Mouse (Mus musculus) ovary, postnatal 10 days (tissue): ENCODE measurements around the gene Rpl5.

Experiments
- DNase-seq: peaks from one replicate; pipeline ENCODE4 v3.0.0; 2022; ENCODE audit warnings: low spot score

Rpl5 gene

DNA sequence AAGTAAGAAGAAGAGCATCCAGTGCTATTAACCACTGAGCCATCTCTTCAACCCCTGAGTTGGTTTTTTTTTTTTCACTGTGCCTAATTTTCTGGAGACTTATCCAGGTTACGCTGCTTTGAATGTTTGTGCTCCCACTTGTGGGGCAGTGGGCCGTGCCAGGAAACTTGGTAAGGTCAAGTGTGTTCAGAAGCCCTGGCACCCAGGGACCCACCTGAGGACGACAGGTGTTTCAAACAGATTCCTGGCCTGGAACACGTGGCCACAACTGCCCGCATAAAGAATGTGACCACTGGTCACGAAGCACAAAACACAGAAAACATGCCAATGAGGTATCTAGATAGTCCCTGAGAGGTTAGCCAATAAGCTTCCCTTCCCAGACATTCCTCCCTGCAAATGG is 43.2 kb downstream of the Rpl5 start:
- DNase-seq: no peak

DNA sequence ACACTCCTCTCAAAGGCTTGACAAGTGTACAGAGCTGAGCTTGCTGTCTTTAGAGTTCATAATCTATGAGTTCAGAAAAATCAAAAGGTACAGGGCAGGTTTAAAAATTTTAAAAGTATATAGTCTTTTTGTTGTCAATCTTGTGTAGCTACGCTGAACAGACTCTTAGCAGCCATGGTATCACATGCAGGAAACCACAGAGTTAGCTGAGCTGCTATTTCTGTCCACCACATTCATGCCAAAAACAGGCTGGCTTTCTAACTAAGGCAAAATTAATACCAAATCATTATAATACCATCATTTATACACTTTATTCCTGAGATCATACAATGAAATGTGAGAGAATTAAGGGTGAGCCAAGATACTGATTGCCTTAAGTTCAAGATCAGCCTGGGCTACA is 46.2 kb downstream of the Rpl5 start:
- DNase-seq: no peak

DNA sequence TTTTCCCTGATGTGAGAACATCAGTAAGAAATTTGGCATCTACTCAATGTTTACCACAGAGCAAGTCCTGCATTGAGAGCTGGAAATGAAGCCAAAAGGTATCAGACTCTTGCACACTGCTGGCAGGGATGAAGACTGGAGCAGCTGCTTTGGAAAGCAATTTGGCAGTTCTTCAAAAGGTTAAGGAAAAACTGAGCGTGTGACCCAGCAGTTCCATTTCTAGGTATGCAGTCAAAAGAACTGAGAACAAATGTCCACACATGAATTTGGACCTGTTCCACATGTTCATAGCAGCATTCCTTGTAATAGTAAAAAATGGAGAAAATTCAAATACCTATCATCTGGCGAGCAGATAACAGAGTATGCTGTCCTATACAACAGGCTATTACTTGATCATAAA is 47.2 kb downstream of the Rpl5 start:
- no peak for DNase-seq

DNA sequence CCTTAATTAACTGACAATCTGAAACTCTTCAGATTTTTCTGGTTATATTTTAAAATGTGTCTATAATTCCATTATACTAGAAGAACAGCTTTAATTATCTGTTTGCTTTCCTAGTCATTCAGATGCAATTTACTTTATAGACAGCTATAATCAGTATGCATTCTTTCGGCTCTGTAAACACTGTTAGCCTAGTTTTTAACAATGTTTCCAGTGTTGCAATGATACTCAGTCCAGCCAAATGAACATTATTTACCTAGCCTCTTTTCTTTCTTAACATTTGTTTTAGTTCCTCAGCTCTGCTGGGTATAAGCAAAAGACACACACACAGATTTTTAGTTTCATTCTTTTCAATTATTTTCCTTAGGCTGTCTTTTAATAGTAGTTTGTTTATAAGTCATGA is 48.6 kb downstream of the Rpl5 start:
- DNase-seq: no peak

DNA sequence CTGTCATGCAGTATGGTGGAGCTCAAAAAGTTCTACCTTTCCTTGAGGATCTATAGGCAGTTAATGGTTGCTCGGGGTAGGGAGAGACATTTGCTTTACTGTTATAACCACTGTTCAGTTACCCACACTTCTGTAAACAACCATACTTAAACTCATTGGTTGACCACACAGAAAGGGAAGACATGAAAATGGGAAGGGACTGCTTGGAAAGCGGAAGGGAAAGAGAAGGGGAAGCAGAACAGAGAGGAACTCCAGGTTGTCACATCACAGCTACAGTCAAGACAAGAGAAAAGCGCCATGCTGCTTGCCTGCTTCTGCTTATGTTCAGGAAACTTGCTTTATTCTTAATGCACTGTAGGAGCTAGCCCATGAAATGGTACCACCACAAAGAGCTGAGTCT is 49.3 kb downstream of the Rpl5 start:
- DNase-seq: no peak

- no peak for DNase-seq
Observed at GRCm38 (mm10) chr5:107950643-107951042, 50.3 kb downstream of the Rpl5 start.
